Mouse (Mus musculus) stomach, embryonic 16.5 days (tissue): ENCODE data around the gene Tmsb15a. TPM values are rescaled to one million over a fixed set of nuclear protein-coding genes. Genes with fewer than 3 reads are reported as not detected.

Experiments used
- ATAC-seq: fragments of 200-750 bp; cut with Nextera tagmentation; 2 replicates; pipeline ENCODE4 v1.8.0; 2017; ENCODE audit warnings: moderate number of reproducible peaks, moderate TSS enrichment; ENCODE audit not compliant: insufficient read depth, low FRiP score
- H3K27ac ChIP-seq: fragments of 300-500 bp; sonication (generic); 2 replicates; pipeline ENCODE4 v1.5.1; 2014; ENCODE audit warnings: low read length
- H3K27me3 ChIP-seq: fragments of 300-500 bp; sonication (generic); 2 replicates; pipeline ENCODE4 v1.6.1; 2014; ENCODE audit warnings: low read length, control low read depth, mixed read lengths; ENCODE audit not compliant: control insufficient read depth, insufficient read depth
- H3K36me3 ChIP-seq: fragments of 300-500 bp; sonication (generic); 2 replicates; pipeline ENCODE4 v1.6.1; 2014; ENCODE audit warnings: low read length; ENCODE audit not compliant: control insufficient read depth, insufficient read depth
- H3K4me1 ChIP-seq: fragments of 300-500 bp; sonication (generic); 2 replicates; pipeline ENCODE4 v1.6.1; 2014; ENCODE audit warnings: low read length, control low read depth, mixed read lengths; ENCODE audit not compliant: control insufficient read depth, insufficient read depth
- H3K4me2 ChIP-seq: fragments of 300-500 bp; sonication (generic); 2 replicates; pipeline ENCODE4 v1.6.1; 2014; ENCODE audit warnings: low read depth, low read length, mixed read lengths
- H3K4me3 ChIP-seq: fragments of 300-500 bp; sonication (generic); replicated peaks from 2 replicates; pipeline ENCODE4 v1.5.1; 2014; ENCODE audit warnings: mild to moderate bottlenecking, low read length
- H3K9ac ChIP-seq: fragments of 300-500 bp; sonication (generic); 2 replicates; pipeline ENCODE4 v1.6.1; 2014; ENCODE audit warnings: low read length
- H3K9me3 ChIP-seq: fragments of 300-500 bp; sonication (generic); replicated peaks from 2 replicates; pipeline ENCODE4 v1.6.1; 2016; ENCODE audit warnings: low read length, control low read depth; ENCODE audit not compliant: control insufficient read depth
- WGBS: fragments of 180-500 bp; shearing (Covaris S2); extraction: QIAGEN DNeasy Blood & Tissue Kit; methylation state at CpG from one replicate; pipeline ENCODE4 v1.1.7; 2014; 5-methylcytosine and 5-hydroxymethylcytosine counted together
- microRNA-seq: library from miRNA; unstranded; fragments of <30 nt; microRNA quantifications from one replicate; pipeline ENCODE4, GENCODE M21; 2016
- polyA plus RNA-seq: library from polyadenylated mRNA; unstranded; fragments of >200 nt; fragmentation: Nextera tagmentation; extraction: Ambion mirVana; gene quantifications from 2 replicates; pipeline ENCODE4 v1.2.1, GENCODE M21; 2015

The Tmsb15a gene
- polyA plus RNA-seq, 1 experiment from 2014 or later = not detected

GRCm38 (mm10) chrX:135712845-135713244, 12.2 kb downstream of the Tmsb15a start:
- no peak overlapping the region for H3K27ac ChIP-seq
- WGBS = 88% methylated on average over 2 of the region's 2 CpGs

GRCm38 (mm10) chrX:135704349-135704748, 20.7 kb downstream of the Tmsb15a start:
- WGBS = 51% methylated on average over 2 of the region's 2 CpGs

More at GRCm38 (mm10) chrX:135712845-135713244, 12.2 kb downstream of the Tmsb15a start:
- Histone ChIP-seq H3K27me3 (no peaks in the 10 kb centered on the region), H3K4me2 (no peak overlapping the region), H3K4me3 (no peak overlapping the region), H3K9ac (no peak overlapping the region), H3K4me1 (no peaks in the 10 kb centered on the region), H3K9me3 (no peaks in the 10 kb centered on the region), H3K36me3 (no peaks in the 10 kb centered on the region)
- ATAC-seq = no peak

GRCm38 (mm10) chrX:135703111-135703510, 21.9 kb downstream of the Tmsb15a start:
- WGBS = 79% methylated on average over 1 of the region's 1 CpGs
- Histone ChIP-seq H3K27ac (no peak overlapping the region), H3K4me2 (no peak overlapping the region), H3K9me3 (no peaks in the 10 kb centered on the region), H3K27me3 (no peaks in the 10 kb centered on the region), H3K36me3 (no peaks in the 10 kb centered on the region), H3K9ac (no peak overlapping the region), H3K4me1 (no peaks in the 10 kb centered on the region), H3K4me3 (no peak overlapping the region)
- no peak for ATAC-seq

More at GRCm38 (mm10) chrX:135704349-135704748, 20.7 kb downstream of the Tmsb15a start:
- no peaks in the 10 kb centered on the region for H3K9me3 ChIP-seq
- no peak overlapping the region for H3K9ac ChIP-seq
- no peaks in the 10 kb centered on the region for H3K27me3 ChIP-seq
- H3K4me1 ChIP-seq = no peaks in the 10 kb centered on the region
- H3K4me3 ChIP-seq = no peak overlapping the region
- no peaks in the 10 kb centered on the region for H3K36me3 ChIP-seq
- H3K27ac ChIP-seq = no peak overlapping the region
- ATAC-seq = no peak
- H3K4me2 ChIP-seq = no peak overlapping the region

GRCm38 (mm10) chrX:135693633-135694032, 31.4 kb downstream of the Tmsb15a start, which contains the start of gene Tcp11x2:
Gene Tcp11x2, minus strand, starts transcription at chrX:135693790.
- no peak within 1 kb of the TSS for H3K9ac ChIP-seq
- H3K4me3 ChIP-seq = no peak within 1 kb of the TSS
- no peak within 1 kb of the TSS for H3K27ac ChIP-seq
- no peak for ATAC-seq
- H3K27me3 ChIP-seq = no peaks in the 10 kb centered on the region; the same call in 1 of the 2 replicates
- no peaks in the 10 kb centered on the region for H3K9me3 ChIP-seq
- no peak within 1 kb of the TSS for H3K4me2 ChIP-seq
- 54% methylated on average over 1 of the region's 1 CpGs for WGBS
- no peaks in the 10 kb centered on the region for H3K4me1 ChIP-seq
- no peaks in the 10 kb centered on the region for H3K36me3 ChIP-seq

- Histone ChIP-seq H3K9me3 (no peaks in the 10 kb centered on the region), H3K4me3 (no peak overlapping the region), H3K27me3 (no peaks in the 10 kb centered on the region; the same call in 1 of the 2 replicates), H3K27ac (no peak overlapping the region), H3K4me1 (no peaks in the 10 kb centered on the region), H3K36me3 (no peaks in the 10 kb centered on the region), H3K9ac (no peak overlapping the region), H3K4me2 (no peak overlapping the region)
- WGBS = 67% methylated on average over 3 of the region's 3 CpGs
- no peak for ATAC-seq
Measured at GRCm38 (mm10) chrX:135687802-135688201, 37.3 kb downstream of the Tmsb15a start.

- no peak overlapping the region for H3K9ac ChIP-seq
- no peaks in the 10 kb centered on the region for H3K36me3 ChIP-seq
- no peak overlapping the region for H3K27ac ChIP-seq
- ATAC-seq = no peak
- H3K4me1 ChIP-seq = no peaks in the 10 kb centered on the region
- H3K4me2 ChIP-seq = no peak overlapping the region
- 76% methylated on average over 2 of the region's 2 CpGs for WGBS
- no peak overlapping the region for H3K4me3 ChIP-seq
- no peaks in the 10 kb centered on the region for H3K9me3 ChIP-seq
- no peaks in the 10 kb centered on the region; the same call in 1 of the 2 replicates for H3K27me3 ChIP-seq
Measured at GRCm38 (mm10) chrX:135681858-135682257, 43.2 kb downstream of the Tmsb15a start.

Small RNAs within 50 kb of the gene (microRNA-seq; reads per million reads assigned to microRNA genes)
- not detected for gene Mir7646

Other genes starting within 250 kb of the Tmsb15a start
- gene AV320801, start 230.7 kb downstream of the Tmsb15a start, polyA plus RNA-seq = not detected in 2 replicates
- gene Nxf7, start 126.5 kb downstream of the Tmsb15a start, polyA plus RNA-seq = not detected in 2 replicates
- gene Prame, start 97.6 kb downstream of the Tmsb15a start, polyA plus RNA-seq = not detected in 2 replicates
- 0.08 TPM in 1 of 2 replicates, not detected in the other for gene Tcp11x2, start 31.5 kb downstream of the Tmsb15a start, polyA plus RNA-seq
- 7.8 and 8.5 TPM in 2 replicates for gene Armcx5, start 17.5 kb upstream of the Tmsb15a start, polyA plus RNA-seq
- gene Gprasp1, start 17.5 kb upstream of the Tmsb15a start, polyA plus RNA-seq = 36.1 and 41.4 TPM in 2 replicates
- 34.9 and 37.4 TPM in 2 replicates for gene Bhlhb9, start 72.3 kb upstream of the Tmsb15a start, polyA plus RNA-seq
- gene Gprasp2, start 113.8 kb upstream of the Tmsb15a start, polyA plus RNA-seq = 20.1 and 21.0 TPM in 2 replicates